8 mouse cellular contexts compared by ENCODE assay signal in genomic region chr10:121506731-121507583, GRCm38 (mm10). TPM values are rescaled to one million over a fixed set of nuclear protein-coding genes. Genes with fewer than 3 reads are reported as not detected.
DNase-seq lines count a peak whose midpoint lies in the region; ATAC-seq lines count a peak whose summit lies in the region.

No protein-coding gene starts in this region.

- H3K4me3 ChIP-seq in midbrain, embryonic 10.5 days, result no peak overlapping the region
- H3K4me3 ChIP-seq in midbrain, embryonic 15.5 days, result no peak overlapping the region
- no peak overlapping the region for H3K4me3 ChIP-seq in heart, embryonic 11.5 days (ENCODE audit: low read depth, low read length)
- H3K4me3 ChIP-seq in kidney, embryonic 15.5 days (replicated peaks), result no peak overlapping the region
- H3K4me3 ChIP-seq in lung, embryonic 15.5 days, result no peak overlapping the region

- peak overlapping the region; percentile 24 for H3K27ac ChIP-seq in midbrain, embryonic 10.5 days (replicated peaks)
- no peak overlapping the region for H3K27ac ChIP-seq in midbrain, embryonic 15.5 days
- peak overlapping the region; percentile 32 for H3K27ac ChIP-seq in heart, embryonic 11.5 days (ENCODE audit: low read depth, low read length)
- H3K27ac ChIP-seq in kidney, embryonic 15.5 days, result peak overlapping the region; percentile 87
- peak overlapping the region; percentile 32 for H3K27ac ChIP-seq in lung, embryonic 15.5 days

- H3K9me3 ChIP-seq in midbrain, embryonic 10.5 days (replicated peaks), result no peaks in the 10 kb centered on the region
- H3K9me3 ChIP-seq in midbrain, embryonic 15.5 days, result no peaks in the 10 kb centered on the region
- no peaks in the 10 kb centered on the region for H3K9me3 ChIP-seq in heart, embryonic 11.5 days (replicated peaks; ENCODE audit: control insufficient read depth, low read length)
- H3K9me3 ChIP-seq in kidney, embryonic 15.5 days (replicated peaks), result no peaks in the 10 kb centered on the region
- H3K9me3 ChIP-seq in lung, embryonic 15.5 days, result no peaks in the 10 kb centered on the region

- no peaks in the 10 kb centered on the region for H3K27me3 ChIP-seq in midbrain, embryonic 10.5 days (ENCODE audit: low read depth, poor library complexity, severe bottlenecking)
- no peaks in the 10 kb centered on the region for H3K27me3 ChIP-seq in midbrain, embryonic 15.5 days (replicated peaks)
- no peaks in the 10 kb centered on the region for H3K27me3 ChIP-seq in heart, embryonic 11.5 days (ENCODE audit: control insufficient read depth, insufficient read depth, low read length)
- 0 out of 2 replicates have a peak, but pooled peaks cover 3% of the 10 kb centered on the region for H3K27me3 ChIP-seq in kidney, embryonic 15.5 days
- H3K27me3 ChIP-seq in lung, embryonic 15.5 days, result no peaks in the 10 kb centered on the region

- 60% methylated on average over 29 of the region's 29 CpGs for WGBS in midbrain, embryonic 10.5 days
- 49% methylated on average over 29 of the region's 29 CpGs for WGBS in midbrain, embryonic 15.5 days
- 47% methylated on average over 29 of the region's 29 CpGs for WGBS in heart, embryonic 11.5 days (ENCODE audit: insufficient replicate concordance)
- WGBS in kidney, embryonic 15.5 days, result 20% methylated on average over 29 of the region's 29 CpGs
- WGBS in lung, embryonic 15.5 days, result 27% methylated on average over 29 of the region's 29 CpGs

- no peak overlapping the region for H3K4me2 ChIP-seq in midbrain, embryonic 15.5 days
- H3K4me2 ChIP-seq in heart, embryonic 11.5 days, result 0 out of 2 replicates have a peak overlapping the region, but pooled peaks have one; percentile 1
- peak overlapping the region; percentile 38 for H3K4me2 ChIP-seq in kidney, embryonic 15.5 days
- H3K4me2 ChIP-seq in lung, embryonic 15.5 days, result peak overlapping the region; percentile 17; the same call in 1 of the 2 replicates

- H3K9ac ChIP-seq in midbrain, embryonic 15.5 days, result no peak overlapping the region
- no peak overlapping the region for H3K9ac ChIP-seq in heart, embryonic 11.5 days (ENCODE audit: low read depth, low read length)
- no peak overlapping the region for H3K9ac ChIP-seq in kidney, embryonic 15.5 days
- no peak overlapping the region for H3K9ac ChIP-seq in lung, embryonic 15.5 days

- no peaks in the 10 kb centered on the region for H3K36me3 ChIP-seq in midbrain, embryonic 10.5 days
- no peaks in the 10 kb centered on the region for H3K36me3 ChIP-seq in midbrain, embryonic 15.5 days (replicated peaks)
- no peaks in the 10 kb centered on the region for H3K36me3 ChIP-seq in heart, embryonic 11.5 days (ENCODE audit: control insufficient read depth, insufficient read depth, low read length)
- H3K36me3 ChIP-seq in kidney, embryonic 15.5 days, result no peaks in the 10 kb centered on the region
- H3K36me3 ChIP-seq in lung, embryonic 15.5 days, result no peaks in the 10 kb centered on the region

- ATAC-seq in midbrain, embryonic 15.5 days (replicated peaks), result no peak
- ATAC-seq in common myeloid progenitor, adult 5-6 weeks (replicated peaks; ENCODE audit: low read depth, poor library complexity, severe bottlenecking), result peak; percentile 83
- ATAC-seq in heart, embryonic 11.5 days (replicated peaks; ENCODE audit: insufficient number of reproducible peaks, low FRiP score, low TSS enrichment), result peak; percentile 35; the same call in 1 of the 2 replicates
- peak; percentile 63 for ATAC-seq in kidney, embryonic 15.5 days (replicated peaks; ENCODE audit: low FRiP score)
- peak; percentile 44; the same call in 1 of the 2 replicates for ATAC-seq in lung, embryonic 15.5 days (ENCODE audit: borderline replicate concordance, extremely low read depth, low FRiP score, low TSS enrichment)

- DNase-seq in midbrain, embryonic 10.5 days (ENCODE audit: low spot score), result peak; percentile 35
- peak; percentile 63 for DNase-seq in ovary, postnatal 36 days (ENCODE audit: low spot score)
- peak; percentile 93 to 94 for DNase-seq in thymus, postnatal 36 days

- H3K4me1 ChIP-seq in midbrain, embryonic 10.5 days, result peaks cover 51% of the 10 kb centered on the region
- peaks cover 18% of the 10 kb centered on the region; the same call in 1 of the 2 replicates for H3K4me1 ChIP-seq in midbrain, embryonic 15.5 days
- peaks cover 21% of the 10 kb centered on the region for H3K4me1 ChIP-seq in heart, embryonic 11.5 days (ENCODE audit: control insufficient read depth, insufficient read depth, low read length)
- H3K4me1 ChIP-seq in kidney, embryonic 15.5 days, result peaks cover 41% of the 10 kb centered on the region
- H3K4me1 ChIP-seq in lung, embryonic 15.5 days, result peaks cover 30% of the 10 kb centered on the region

RNA-seq across cellular contexts. Expression of gene Rassf3, which starts 30.8 kb away (rescaled TPM):
- polyA plus RNA-seq in midbrain, embryonic 10.5 days (2016; fragmentation: Nextera tagmentation; extraction: Ambion mirVana), result 7.2 and 7.8 TPM in 2 replicates
- 4.2 and 4.4 TPM in 2 replicates for polyA plus RNA-seq in midbrain, embryonic 15.5 days (2015; fragmentation: Nextera tagmentation; extraction: Ambion mirVana)
- total RNA-seq in common myeloid progenitor, adult 5-6 weeks (2017), result 17.6 and 20.8 TPM in 2 replicates
- 18.3 and 23.9 TPM in 2 replicates for polyA plus RNA-seq in heart, embryonic 11.5 days (2014; fragmentation: Nextera tagmentation; extraction: Ambion mirVana)
- polyA plus RNA-seq in kidney, embryonic 15.5 days (2015; fragmentation: Nextera tagmentation; extraction: Ambion mirVana), result 13.8 and 14.7 TPM in 2 replicates
- 18.3 and 20.8 TPM in 2 replicates for polyA plus RNA-seq in lung, embryonic 15.5 days (2015; fragmentation: Nextera tagmentation; extraction: Ambion mirVana)

Comparison
In these comparisons a context has a peak if more than half of its experiments do, and no peak if none do; other contexts are left out.
1. DNase-seq: peak in every context shown above with its lines; median percentile 94 in thymus, postnatal 36 days; 63 in ovary, postnatal 36 days; 35 in midbrain, embryonic 10.5 days.